Mouse (Mus musculus) Muller cell, postnatal 12 days (primary cell): Measurements from ENCODE around the gene Olfr1243.
"Not testable (repeated sequence)": the region's sequence is repeated elsewhere in the genome, so short reads cannot be mapped to it uniquely, and the experiment has no call there.

ENCODE experiments used
- DNase-seq: peaks from one replicate; pipeline ENCODE4 v3.0.0-alpha.2; 2015; ENCODE audit errors: inconsistent ontology term

Olfr1243 gene

GRCm38 (mm10) chr2:89531387-89531786, at the start of gene Olfr1243:
TSS of gene Olfr1243 (minus strand) at chr2:89531487.
- no peak for DNase-seq

- DNase-seq, result no peak
Measured at GRCm38 (mm10) chr2:89578347-89578746, 47.1 kb upstream of the Olfr1243 start, which contains the start of gene Olfr1245. TSS of gene Olfr1245 (minus strand) at chr2:89578447.

GRCm38 (mm10) chr2:89562706-89563105, 31.4 kb upstream of the Olfr1243 start:
- DNase-seq, result not testable (repeated sequence)

- no peak for DNase-seq
Measured at GRCm38 (mm10) chr2:89544516-89544915, 13.2 kb upstream of the Olfr1243 start.

GRCm38 (mm10) chr2:89539923-89540322, 8.6 kb upstream of the Olfr1243 start:
- DNase-seq, result no peak

- no peak for DNase-seq
Measured at GRCm38 (mm10) chr2:89498235-89498634, 33.1 kb downstream of the Olfr1243 start, which contains the start of gene Olfr1242. TSS of gene Olfr1242 (minus strand) at chr2:89498335.

- DNase-seq, result no peak
Measured at GRCm38 (mm10) chr2:89487026-89487425, 44.3 kb downstream of the Olfr1243 start, which contains the start of gene Olfr1241. TSS of gene Olfr1241 (minus strand) at chr2:89487126.
